10 mouse cellular contexts compared by ENCODE assay signal in genomic region chr2:102356879-102357695, GRCm38 (mm10). TPM values are rescaled to one million over a fixed set of nuclear protein-coding genes. Genes with fewer than 3 reads are reported as not detected.
DNase-seq lines count a peak whose midpoint lies in the region; ATAC-seq lines count a peak whose summit lies in the region.
"Had no signal": no experiment of that assay in that cellular context is flagged by ENCODE, and none has a peak within 500 bp of the region (broad histone marks: within the 10 kb centered on the region; RNA-seq: fewer than 3 reads in every experiment).

No protein-coding gene starts in this region.

- no peak overlapping the region for H3K27ac ChIP-seq in kidney, embryonic 15.5 days
- H3K27ac ChIP-seq: liver, embryonic 13.5 days; neural tube, embryonic 13.5 days had no signal

- H3K4me2 ChIP-seq in kidney, embryonic 15.5 days: no peak overlapping the region
- H3K4me2 ChIP-seq: liver, embryonic 13.5 days; neural tube, embryonic 13.5 days had no signal

- no peak overlapping the region for H3K9ac ChIP-seq in kidney, embryonic 15.5 days
- H3K9ac ChIP-seq: liver, embryonic 13.5 days; neural tube, embryonic 13.5 days had no signal

- DNase-seq in kidney, adult 18-20 months: peak; percentile 51
- DNase-seq in NIH3T3 (ENCODE audit: low read depth): peak; percentile 72
- DNase-seq in cerebellum, adult 8-10 months: peak; percentile 24
- peak; percentile 72 to 83 for DNase-seq in kidney, postnatal 36 days
- no peak for DNase-seq in spleen, postnatal 10 days (ENCODE audit: low spot score in 2 of 2)
- no peak for DNase-seq in left cerebral cortex, adult 9 months (ENCODE audit: low spot score in 2 of 2)
- DNase-seq: heart, postnatal 14 days; liver, embryonic 13.5 days had no signal

- H3K27me3 ChIP-seq in kidney, embryonic 15.5 days: no peaks in the 10 kb centered on the region
- H3K27me3 ChIP-seq: liver, embryonic 13.5 days; neural tube, embryonic 13.5 days had no signal

- WGBS in kidney, embryonic 15.5 days: 94% methylated on average over 7 of the region's 7 CpGs

- H3K4me3 ChIP-seq in kidney, embryonic 15.5 days (replicated peaks): no peak overlapping the region
- H3K4me3 ChIP-seq: liver, embryonic 13.5 days; neural tube, embryonic 13.5 days had no signal

- peaks cover 21% of the 10 kb centered on the region for H3K36me3 ChIP-seq in kidney, embryonic 15.5 days

- H3K9me3 ChIP-seq in kidney, embryonic 15.5 days (replicated peaks): no peaks in the 10 kb centered on the region
- H3K9me3 ChIP-seq: liver, embryonic 13.5 days; neural tube, embryonic 13.5 days had no signal

- no peak for ATAC-seq in kidney, embryonic 15.5 days (replicated peaks; ENCODE audit: low FRiP score)

- no peaks in the 10 kb centered on the region for H3K4me1 ChIP-seq in kidney, embryonic 15.5 days
- H3K4me1 ChIP-seq: neural tube, embryonic 13.5 days had no signal

RNA-seq across cellular contexts. Expression of gene Trim44, which starts 50.5 kb away (rescaled TPM):
- polyA plus RNA-seq in kidney, embryonic 15.5 days (2015; fragmentation: Nextera tagmentation; extraction: Ambion mirVana): 27.3 and 29.0 TPM in 2 replicates

Comparison
In these comparisons a context has a peak if more than half of its experiments do, and no peak if none do; other contexts are left out.
1. DNase-seq: peak in kidney, adult 18-20 months (single experiment), NIH3T3 (single experiment), cerebellum, adult 8-10 months (single experiment) and kidney, postnatal 36 days (2 of 2); none in spleen, postnatal 10 days (0 of 2) and left cerebral cortex, adult 9 months (0 of 2).